Mouse (Mus musculus): Measurements from ENCODE around the gene Ptpn11.

DNA sequence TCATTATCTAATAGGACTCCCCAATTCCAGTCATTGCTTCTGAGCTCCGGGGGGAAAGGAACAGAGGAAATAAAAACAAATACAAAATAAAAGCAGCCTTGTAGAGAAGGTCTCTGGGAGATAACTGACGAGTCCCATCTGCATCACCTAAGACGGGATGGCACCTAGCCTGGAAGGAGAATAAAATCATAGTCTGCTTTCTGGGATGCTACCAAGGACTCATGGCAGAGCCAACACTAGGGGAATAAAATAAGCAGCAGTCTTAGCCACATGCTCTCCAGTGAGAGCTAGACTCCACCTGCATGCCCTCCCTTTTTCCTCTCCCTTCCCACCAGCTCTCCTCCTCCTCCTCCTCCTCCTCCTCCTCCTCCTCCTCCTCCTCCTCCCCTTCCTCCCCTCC, 74.3 kb downstream of the Ptpn11 start:
- TF ChIP-seq GATA1 (IDR thresholded peaks at IDR 0.05; ENCODE audit: low read length) (no peak), TAL1 (IDR thresholded peaks at IDR 0.05; ENCODE audit: low read length) (no peak)
